Mouse (Mus musculus): ENCODE measurements at regions not wholly inside any gene's neighbourhood (a gene's known extent, or its start where the extent isn't known, plus 50 kb on each side); places are given as distances from the start of the nearest gene placed in this dataset.

DNA sequence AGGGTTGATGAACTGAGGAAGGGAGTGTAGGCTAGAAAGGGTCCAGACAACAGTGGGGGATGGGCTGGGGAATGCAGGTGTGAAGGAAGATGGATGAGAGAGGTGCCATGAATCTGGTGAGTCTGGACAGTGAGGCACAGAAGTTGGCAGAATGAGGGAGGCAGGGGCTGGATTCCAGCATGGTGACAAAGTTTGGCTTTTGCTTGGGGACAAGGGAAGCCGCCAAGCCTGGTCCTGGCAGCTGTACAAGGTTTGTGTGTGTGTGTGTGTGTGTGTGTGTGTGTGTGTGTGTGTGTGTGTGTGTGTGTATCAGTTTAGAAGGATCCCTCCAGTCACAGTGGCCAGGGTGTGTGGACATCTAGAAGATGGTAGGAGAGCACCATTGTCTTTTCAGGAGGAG, 270.4 kb downstream of the Rps24 start:
- Histone ChIP-seq H3K4me2 (ENCODE audit: low read length) (no peak overlapping the region), H3K4me1 (replicated peaks; ENCODE audit: insufficient read depth, low read length) (no peaks in the 10 kb centered on the region), H3K9me3 (replicated peaks; ENCODE audit: low read length) (no peaks in the 10 kb centered on the region), H3K27ac (no peak overlapping the region), H3K36me3 (ENCODE audit: insufficient read depth, low read length) (no peaks in the 10 kb centered on the region), H3K4me3 (replicated peaks; ENCODE audit: low read depth, low read length) (no peak overlapping the region), H3K27me3 (ENCODE audit: insufficient read depth, low read length) (no peaks in the 10 kb centered on the region), H3K9ac (ENCODE audit: low read depth, low read length) (no peak overlapping the region)
- no peak for DNase-seq (ENCODE audit: low spot score)
- no peak for ATAC-seq (replicated peaks; ENCODE audit: low FRiP score, low read depth)
- no peak for TF ChIP-seq CTCF (IDR thresholded peaks at IDR 0.05; ENCODE audit: low read depth)
- WGBS: 79% methylated on average over 1 of the region's 1 CpGs

DNA sequence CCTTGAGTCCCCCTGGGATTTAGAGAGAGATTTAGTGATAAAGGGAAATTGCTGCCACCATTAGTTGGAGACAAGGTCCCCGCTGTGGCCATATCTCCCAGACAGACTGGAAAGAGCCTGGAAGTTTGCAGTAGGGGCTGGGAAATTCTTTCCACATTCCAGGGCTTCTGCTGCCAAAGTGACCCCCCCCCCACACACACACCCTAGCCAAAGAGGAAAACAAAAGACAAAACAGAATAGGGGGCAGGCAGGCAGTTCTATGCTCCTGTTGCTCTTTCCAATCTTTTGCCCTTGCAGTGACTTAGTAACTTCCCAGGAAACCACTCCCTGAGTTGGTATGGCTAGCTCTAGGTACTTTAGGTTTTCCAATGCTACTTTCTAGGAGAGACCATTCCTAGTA, 270.9 kb downstream of the Rps24 start:
- ATAC-seq (replicated peaks; ENCODE audit: low FRiP score, low read depth): no peak
- H3K36me3 ChIP-seq (ENCODE audit: insufficient read depth, low read length): no peaks in the 10 kb centered on the region
- H3K27ac ChIP-seq: no peak overlapping the region
- TF ChIP-seq CTCF (IDR thresholded peaks at IDR 0.05; ENCODE audit: low read depth): no peak
- H3K4me3 ChIP-seq (replicated peaks; ENCODE audit: low read depth, low read length): no peak overlapping the region
- no peaks in the 10 kb centered on the region for H3K4me1 ChIP-seq (replicated peaks; ENCODE audit: insufficient read depth, low read length)
- no peaks in the 10 kb centered on the region for H3K27me3 ChIP-seq (ENCODE audit: insufficient read depth, low read length)
- no peak overlapping the region for H3K4me2 ChIP-seq (ENCODE audit: low read length)
- 46% methylated on average over 1 of the region's 1 CpGs for WGBS
- no peaks in the 10 kb centered on the region for H3K9me3 ChIP-seq (replicated peaks; ENCODE audit: low read length)
- no peak overlapping the region for H3K9ac ChIP-seq (ENCODE audit: low read depth, low read length)
- DNase-seq (ENCODE audit: low spot score): peak; percentile 54

DNA sequence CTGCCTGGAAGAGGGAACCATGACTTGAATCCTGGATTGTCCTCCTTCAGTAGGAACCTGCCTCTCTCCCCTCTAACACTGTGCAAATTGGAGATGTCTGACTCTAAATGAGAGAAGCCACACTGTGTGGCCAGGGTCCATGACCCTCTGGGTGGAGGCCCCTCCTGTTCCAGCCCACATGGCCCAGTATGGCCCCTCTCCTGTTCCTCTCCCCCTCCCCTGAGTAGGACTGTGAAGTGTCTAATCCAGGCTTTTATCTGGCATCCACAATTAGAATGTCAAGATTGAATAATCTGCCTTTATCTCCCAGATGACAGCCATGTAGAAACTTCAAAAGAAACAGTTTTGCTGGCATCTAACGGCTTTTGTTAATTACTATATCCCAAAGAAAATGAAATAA, 274.0 kb downstream of the Rps24 start:
- 67% methylated on average over 1 of the region's 1 CpGs for WGBS
- Histone ChIP-seq H3K27me3 (ENCODE audit: insufficient read depth, low read length) (no peaks in the 10 kb centered on the region), H3K4me2 (ENCODE audit: low read length) (no peak overlapping the region), H3K9ac (ENCODE audit: low read depth, low read length) (no peak overlapping the region), H3K4me1 (replicated peaks; ENCODE audit: insufficient read depth, low read length) (no peaks in the 10 kb centered on the region), H3K9me3 (replicated peaks; ENCODE audit: low read length) (no peaks in the 10 kb centered on the region), H3K36me3 (ENCODE audit: insufficient read depth, low read length) (no peaks in the 10 kb centered on the region), H3K27ac (no peak overlapping the region), H3K4me3 (replicated peaks; ENCODE audit: low read depth, low read length) (no peak overlapping the region)
- no peak for ATAC-seq (replicated peaks; ENCODE audit: low FRiP score, low read depth)
- TF ChIP-seq CTCF (IDR thresholded peaks at IDR 0.05; ENCODE audit: low read depth): no peak
- no peak for DNase-seq (ENCODE audit: low spot score)

DNA sequence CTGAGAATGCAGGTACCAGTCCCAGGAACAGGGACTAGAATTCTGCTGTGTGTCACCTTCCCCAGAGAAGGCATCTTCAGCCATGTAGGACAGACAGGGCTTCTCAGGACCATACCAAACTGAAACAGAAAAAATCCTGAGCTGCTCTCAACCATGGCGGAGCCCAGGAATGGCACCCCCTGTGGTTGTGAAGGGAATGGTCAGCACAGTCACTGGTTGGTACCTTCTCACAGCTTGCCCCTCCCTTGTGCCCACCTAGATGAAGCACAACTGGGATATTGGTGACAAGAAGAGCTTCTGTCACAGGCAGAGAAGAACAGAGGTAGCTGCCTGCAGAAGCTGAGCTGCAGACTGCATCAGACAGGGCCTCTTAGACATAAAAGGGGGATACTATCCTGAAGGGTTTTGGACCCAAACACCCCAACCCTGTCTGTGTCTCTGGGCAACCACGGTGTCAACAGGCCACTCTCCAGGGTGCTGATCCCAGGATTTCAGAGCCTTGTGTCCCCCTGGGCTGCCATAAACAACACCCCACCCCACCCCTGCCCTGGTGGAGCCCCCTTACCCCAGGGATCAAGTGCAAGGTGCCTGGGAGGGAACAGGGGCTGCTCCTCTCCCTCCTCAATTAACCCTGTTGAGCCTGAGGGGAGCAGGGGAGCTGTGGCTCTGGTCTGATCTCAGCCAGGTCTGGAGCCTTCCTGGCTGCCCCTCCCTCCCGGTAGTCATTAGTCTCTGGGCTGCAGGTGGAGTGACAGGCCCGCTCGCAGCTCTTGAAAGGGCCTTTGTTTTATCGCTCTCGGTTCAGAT, 275.7 kb downstream of the Rps24 start:
- Histone ChIP-seq H3K27ac (no peak overlapping the region), H3K36me3 (ENCODE audit: insufficient read depth, low read length) (no peaks in the 10 kb centered on the region), H3K4me3 (replicated peaks; ENCODE audit: low read depth, low read length) (no peak overlapping the region), H3K27me3 (ENCODE audit: insufficient read depth, low read length) (no peaks in the 10 kb centered on the region), H3K4me1 (replicated peaks; ENCODE audit: insufficient read depth, low read length) (no peaks in the 10 kb centered on the region), H3K9ac (ENCODE audit: low read depth, low read length) (no peak overlapping the region), H3K4me2 (ENCODE audit: low read length) (no peak overlapping the region), H3K9me3 (replicated peaks; ENCODE audit: low read length) (no peaks in the 10 kb centered on the region)
- ATAC-seq (replicated peaks; ENCODE audit: low FRiP score, low read depth): peak; percentile 38; the same call in 1 of the 2 replicates
- peak; percentile 44 for DNase-seq (ENCODE audit: low spot score)
- peak; percentile 38; the same call in 1 of the 2 replicates for TF ChIP-seq CTCF (IDR thresholded peaks at IDR 0.05; ENCODE audit: low read depth)
- 17% methylated on average over 7 of the region's 7 CpGs for WGBS

DNA sequence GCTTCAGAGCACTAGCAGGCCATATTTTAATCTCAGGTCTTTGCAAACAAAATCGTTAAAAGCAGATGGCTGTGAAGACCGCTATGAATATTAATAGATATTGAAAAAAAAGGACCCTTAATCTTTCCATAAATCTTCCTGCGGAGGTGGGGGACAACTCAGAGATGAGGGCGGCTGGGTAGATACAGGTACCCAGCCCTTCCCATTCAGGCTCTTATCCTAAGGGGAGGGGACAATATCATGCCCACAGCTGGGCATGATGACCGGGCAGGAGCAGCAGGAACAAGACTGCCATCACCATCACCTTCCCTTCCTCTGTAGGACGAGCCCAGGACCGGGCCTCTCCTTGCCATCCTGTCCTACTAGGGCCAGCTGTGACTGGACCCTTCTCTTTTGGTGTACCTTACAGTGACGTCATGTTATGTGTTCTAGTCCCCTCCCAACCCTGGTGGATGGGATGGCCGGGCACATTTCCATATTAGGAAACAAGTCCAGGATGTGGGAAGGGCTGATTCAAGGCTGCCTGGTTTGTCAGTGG, 276.4 kb downstream of the Rps24 start:
- ATAC-seq (replicated peaks; ENCODE audit: low FRiP score, low read depth) (no peak), DNase-seq (ENCODE audit: low spot score) (no peak)
- Histone ChIP-seq H3K4me2 (ENCODE audit: low read length) (no peak overlapping the region), H3K27ac (no peak overlapping the region), H3K9ac (ENCODE audit: low read depth, low read length) (no peak overlapping the region), H3K4me3 (replicated peaks; ENCODE audit: low read depth, low read length) (no peak overlapping the region), H3K4me1 (replicated peaks; ENCODE audit: insufficient read depth, low read length) (no peaks in the 10 kb centered on the region), H3K27me3 (ENCODE audit: insufficient read depth, low read length) (no peaks in the 10 kb centered on the region), H3K36me3 (ENCODE audit: insufficient read depth, low read length) (no peaks in the 10 kb centered on the region), H3K9me3 (replicated peaks; ENCODE audit: low read length) (no peaks in the 10 kb centered on the region)
- 48% methylated on average over 9 of the region's 9 CpGs for WGBS
- no peak for TF ChIP-seq CTCF (IDR thresholded peaks at IDR 0.05; ENCODE audit: low read depth)

DNA sequence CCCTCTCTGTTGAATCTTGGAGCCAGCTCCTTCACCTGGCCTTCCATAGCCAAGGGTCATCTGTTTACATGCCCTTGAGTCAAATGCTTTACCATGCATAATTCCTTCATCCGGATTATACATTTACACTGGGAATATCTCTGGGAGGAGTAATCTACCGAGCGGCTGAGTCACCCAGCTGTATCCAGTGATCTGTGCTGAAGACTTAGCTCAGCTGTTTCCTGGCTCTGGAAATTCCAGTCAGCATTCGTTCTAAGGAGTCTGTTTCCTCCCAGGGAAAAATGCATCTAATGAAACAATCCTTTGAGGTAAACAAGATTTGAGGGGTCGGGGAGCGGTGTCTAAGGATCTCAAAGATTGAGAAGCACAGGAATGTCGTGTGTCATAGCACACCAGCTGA, 276.9 kb downstream of the Rps24 start:
- no peak for TF ChIP-seq CTCF (IDR thresholded peaks at IDR 0.05; ENCODE audit: low read depth)
- Histone ChIP-seq H3K4me2 (ENCODE audit: low read length) (no peak overlapping the region), H3K27me3 (ENCODE audit: insufficient read depth, low read length) (no peaks in the 10 kb centered on the region), H3K9me3 (replicated peaks; ENCODE audit: low read length) (no peaks in the 10 kb centered on the region), H3K27ac (no peak overlapping the region), H3K4me3 (replicated peaks; ENCODE audit: low read depth, low read length) (no peak overlapping the region), H3K36me3 (ENCODE audit: insufficient read depth, low read length) (no peaks in the 10 kb centered on the region), H3K9ac (ENCODE audit: low read depth, low read length) (no peak overlapping the region), H3K4me1 (replicated peaks; ENCODE audit: insufficient read depth, low read length) (no peaks in the 10 kb centered on the region)
- DNase-seq (ENCODE audit: low spot score): no peak
- ATAC-seq (replicated peaks; ENCODE audit: low FRiP score, low read depth): no peak; the same call in 1 of the 2 replicates
- 45% methylated on average over 7 of the region's 7 CpGs for WGBS
